Mouse (Mus musculus) right cerebral cortex, adult 18-20 months (tissue): ENCODE measurements around the gene Acot13.
"Not testable (repeated sequence)": the region's sequence is repeated elsewhere in the genome, so short reads cannot be mapped to it uniquely, and the experiment has no call there.

Experiments
- DNase-seq: peaks from one replicate; pipeline ENCODE4 v3.0.0; 2022; ENCODE audit warnings: mixed read lengths

Gene Acot13

GRCm38 (mm10) chr13:24778706-24779380, 52.5 kb downstream of the Acot13 start:
- DNase-seq = no peak

GRCm38 (mm10) chr13:24778026-24778425, 53.3 kb downstream of the Acot13 start:
- no peak for DNase-seq

- peak; percentile 42 for DNase-seq
Observed at GRCm38 (mm10) chr13:24776146-24776844, 55.0 kb downstream of the Acot13 start.

GRCm38 (mm10) chr13:24771482-24771881, 59.9 kb downstream of the Acot13 start:
- DNase-seq = not testable (repeated sequence)
